Mouse (Mus musculus) embryonic facial prominence, embryonic 13.5 days (tissue): Measurements from ENCODE around the gene Ttc39b. TPM values are rescaled to one million over a fixed set of nuclear protein-coding genes. Genes with fewer than 3 reads are reported as not detected.

Source experiments
- polyA plus RNA-seq: library from polyadenylated mRNA; unstranded; fragments of >200 nt; fragmentation: Nextera tagmentation; extraction: Ambion mirVana; gene quantifications from 2 replicates; pipeline ENCODE4 v1.2.1, GENCODE M21; 2015

Ttc39b gene
- polyA plus RNA-seq, 1 experiment from 2014 or later: 3.5 TPM

Other genes starting within 250 kb of the Ttc39b start
- gene Snapc3, start 93.5 kb upstream of the Ttc39b start, polyA plus RNA-seq: 48.5 and 53.7 TPM in 2 replicates
- gene Psip1, start 162.2 kb upstream of the Ttc39b start, polyA plus RNA-seq: 184 and 186 TPM in 2 replicates
- 6.4 and 7.7 TPM in 2 replicates for gene Ccdc171, start 201.3 kb upstream of the Ttc39b start, polyA plus RNA-seq